Mouse (Mus musculus) C2C12 (cell line): ENCODE measurements around the gene Caln1.

ENCODE experiments used
- CEBPB ChIP-seq: IDR thresholded peaks from one replicate; pipeline ENCODE4 v1.6.1; 2011; ENCODE audit warnings: low read depth, mild to moderate bottlenecking, control low read depth, moderate library complexity
- CTCF ChIP-seq: IDR thresholded peaks from one replicate; pipeline ENCODE4 v1.5.1; 2011; ENCODE audit not compliant: control insufficient read depth, insufficient read depth, insufficient read length
- MAX ChIP-seq: IDR thresholded peaks from one replicate; pipeline ENCODE4 v1.6.1; 2011; ENCODE audit warnings: mild to moderate bottlenecking, control low read depth
- MYOD1 ChIP-seq: IDR thresholded peaks from one replicate; pipeline ENCODE4 v1.6.1; 2011; ENCODE audit warnings: low read depth; ENCODE audit not compliant: control insufficient read depth, insufficient read length
- MYOG ChIP-seq: IDR thresholded peaks from one replicate; pipeline ENCODE4 v1.6.1; 2011; ENCODE audit not compliant: control insufficient read depth, insufficient read length; ENCODE audit errors: extremely low read depth
- USF1 ChIP-seq: IDR thresholded peaks from one replicate; pipeline ENCODE4 v1.6.1; 2011; ENCODE audit warnings: low read depth, mild to moderate bottlenecking, control low read depth, moderate library complexity

GRCm38 (mm10) chr5:130596541-130596940, 227.3 kb downstream of the Caln1 start:
- TF ChIP-seq MYOG = no peak
- no peak for TF ChIP-seq CTCF
- TF ChIP-seq CEBPB = no peak
- TF ChIP-seq USF1 = no peak
- no peak for TF ChIP-seq MAX
- no peak for TF ChIP-seq MYOD1
